ENCODE assay signal across 31 mouse cellular contexts in genomic region chr15:101091551-101091950, GRCm38 (mm10). TPM values are rescaled to one million over a fixed set of nuclear protein-coding genes. Genes with fewer than 3 reads are reported as not detected.
DNase-seq lines count a peak whose midpoint lies in the region; ATAC-seq and TF ChIP-seq lines count a peak whose summit lies in the region.
"Had no signal": no experiment of that assay in that cellular context is flagged by ENCODE, and none has a peak within 500 bp of the region (broad histone marks: within the 10 kb centered on the region; RNA-seq: fewer than 3 reads in every experiment).

No protein-coding gene starts in this region.

- H3K9ac ChIP-seq in forebrain, postnatal 0 days, result no peak overlapping the region
- no peak overlapping the region for H3K9ac ChIP-seq in hindbrain, embryonic 12.5 days
- no peak overlapping the region for H3K9ac ChIP-seq in hindbrain, postnatal 0 days (replicated peaks; ENCODE audit: low read length)
- H3K9ac ChIP-seq in midbrain, embryonic 11.5 days (ENCODE audit: low read length), result no peak overlapping the region
- H3K9ac ChIP-seq in midbrain, embryonic 16.5 days (ENCODE audit: low read depth, low read length), result no peak overlapping the region
- H3K9ac ChIP-seq in limb, embryonic 12.5 days (replicated peaks), result no peak overlapping the region
- H3K9ac ChIP-seq: embryonic facial prominence, embryonic 12.5 days; embryonic facial prominence, embryonic 15.5 days; forebrain, embryonic 15.5 days; hindbrain, embryonic 15.5 days; intestine, embryonic 15.5 days had no signal

- DNase-seq in forebrain, embryonic 10.5 days (ENCODE audit: extremely low spot score, low spot score), result no peak
- DNase-seq in forebrain, postnatal 0 days, result no peak
- DNase-seq in hindbrain, postnatal 0 days (ENCODE audit: low spot score), result no peak
- peak; percentile 75 for DNase-seq in midbrain, embryonic 11.5 days (ENCODE audit: low spot score, missing footprints)
- DNase-seq: adrenal gland, adult 8-10 months; adrenal gland, postnatal 25 days; cerebellum, adult 11-12 months; cerebellum, adult 8-10 months; cerebellum, postnatal 14 days; gastrocnemius, postnatal 10 days; gastrocnemius, postnatal 36 days had no signal

- H3K4me2 ChIP-seq in forebrain, postnatal 0 days (ENCODE audit: low read depth), result no peak overlapping the region
- no peak overlapping the region for H3K4me2 ChIP-seq in hindbrain, embryonic 12.5 days (replicated peaks)
- H3K4me2 ChIP-seq in hindbrain, postnatal 0 days (ENCODE audit: low read depth, low read length), result no peak overlapping the region
- H3K4me2 ChIP-seq in midbrain, embryonic 11.5 days, result no peak overlapping the region
- no peak overlapping the region for H3K4me2 ChIP-seq in midbrain, embryonic 16.5 days (ENCODE audit: low read length)
- H3K4me2 ChIP-seq in limb, embryonic 12.5 days, result no peak overlapping the region
- H3K4me2 ChIP-seq: embryonic facial prominence, embryonic 12.5 days; embryonic facial prominence, embryonic 15.5 days; forebrain, embryonic 12.5 days; forebrain, embryonic 15.5 days; heart, embryonic 11.5 days; hindbrain, embryonic 15.5 days; intestine, embryonic 15.5 days had no signal

- peak overlapping the region; percentile 76 for H3K27ac ChIP-seq in forebrain, embryonic 10.5 days
- H3K27ac ChIP-seq in forebrain, postnatal 0 days (ENCODE audit: low read depth, low read length), result no peak overlapping the region
- peak overlapping the region; percentile 82 for H3K27ac ChIP-seq in hindbrain, embryonic 12.5 days
- no peak overlapping the region for H3K27ac ChIP-seq in hindbrain, postnatal 0 days
- no peak overlapping the region for H3K27ac ChIP-seq in midbrain, embryonic 11.5 days (ENCODE audit: low read depth, low read length)
- H3K27ac ChIP-seq in midbrain, embryonic 16.5 days (ENCODE audit: low read length), result no peak overlapping the region
- H3K27ac ChIP-seq in limb, embryonic 12.5 days, result peak overlapping the region; percentile 88; the same call in 1 of the 2 replicates
- H3K27ac ChIP-seq: embryonic facial prominence, embryonic 15.5 days; forebrain, embryonic 15.5 days; intestine, embryonic 15.5 days had no signal

- peaks cover 62% of the 10 kb centered on the region for H3K4me1 ChIP-seq in forebrain, embryonic 10.5 days
- H3K4me1 ChIP-seq in forebrain, postnatal 0 days (ENCODE audit: insufficient read depth), result 0 out of 2 replicates have a peak, but pooled peaks cover 6% of the 10 kb centered on the region
- peaks cover 38% of the 10 kb centered on the region for H3K4me1 ChIP-seq in hindbrain, embryonic 12.5 days
- peaks cover 8% of the 10 kb centered on the region; the same call in 1 of the 2 replicates for H3K4me1 ChIP-seq in hindbrain, postnatal 0 days (ENCODE audit: insufficient read depth, low read length)
- peaks cover 22% of the 10 kb centered on the region for H3K4me1 ChIP-seq in midbrain, embryonic 11.5 days (ENCODE audit: control insufficient read depth, insufficient read depth, low read length)
- H3K4me1 ChIP-seq in midbrain, embryonic 16.5 days (ENCODE audit: control insufficient read depth, insufficient read depth, low read length), result peaks cover 18% of the 10 kb centered on the region
- peaks cover 39% of the 10 kb centered on the region for H3K4me1 ChIP-seq in limb, embryonic 12.5 days (replicated peaks)

- no peaks in the 10 kb centered on the region for H3K36me3 ChIP-seq in forebrain, embryonic 10.5 days (replicated peaks)
- no peaks in the 10 kb centered on the region for H3K36me3 ChIP-seq in forebrain, postnatal 0 days (ENCODE audit: insufficient read depth)
- no peaks in the 10 kb centered on the region for H3K36me3 ChIP-seq in hindbrain, embryonic 12.5 days
- H3K36me3 ChIP-seq in hindbrain, postnatal 0 days (ENCODE audit: insufficient read depth, low read length), result no peaks in the 10 kb centered on the region
- no peaks in the 10 kb centered on the region for H3K36me3 ChIP-seq in midbrain, embryonic 11.5 days (ENCODE audit: control insufficient read depth, insufficient read depth, low read length)
- no peaks in the 10 kb centered on the region for H3K36me3 ChIP-seq in midbrain, embryonic 16.5 days (ENCODE audit: control insufficient read depth, insufficient read depth, low read length)
- H3K36me3 ChIP-seq in limb, embryonic 12.5 days, result no peaks in the 10 kb centered on the region
- H3K36me3 ChIP-seq: embryonic facial prominence, embryonic 12.5 days; embryonic facial prominence, embryonic 15.5 days; forebrain, embryonic 12.5 days; forebrain, embryonic 15.5 days; hindbrain, embryonic 15.5 days; intestine, embryonic 15.5 days had no signal

- peaks cover 66% of the 10 kb centered on the region for H3K27me3 ChIP-seq in forebrain, embryonic 10.5 days (ENCODE audit: poor library complexity, severe bottlenecking)
- H3K27me3 ChIP-seq in forebrain, postnatal 0 days (ENCODE audit: insufficient read depth, low read length), result no peaks in the 10 kb centered on the region
- H3K27me3 ChIP-seq in hindbrain, embryonic 12.5 days, result no peaks in the 10 kb centered on the region
- H3K27me3 ChIP-seq in hindbrain, postnatal 0 days (ENCODE audit: insufficient read depth, low read length), result no peaks in the 10 kb centered on the region
- H3K27me3 ChIP-seq in midbrain, embryonic 11.5 days (ENCODE audit: control insufficient read depth, insufficient read depth, low read length), result peaks cover 3% of the 10 kb centered on the region; the same call in 1 of the 2 replicates
- H3K27me3 ChIP-seq in midbrain, embryonic 16.5 days (ENCODE audit: control insufficient read depth, insufficient read depth, low read depth, low read length), result no peaks in the 10 kb centered on the region
- H3K27me3 ChIP-seq in limb, embryonic 12.5 days, result no peaks in the 10 kb centered on the region
- H3K27me3 ChIP-seq: embryonic facial prominence, embryonic 12.5 days; embryonic facial prominence, embryonic 15.5 days; forebrain, embryonic 15.5 days; hindbrain, embryonic 15.5 days; intestine, embryonic 15.5 days had no signal

- no peak overlapping the region for H3K4me3 ChIP-seq in forebrain, embryonic 10.5 days
- no peak overlapping the region for H3K4me3 ChIP-seq in forebrain, postnatal 0 days (ENCODE audit: low read depth, low read length)
- no peak overlapping the region for H3K4me3 ChIP-seq in hindbrain, embryonic 12.5 days
- no peak overlapping the region for H3K4me3 ChIP-seq in hindbrain, postnatal 0 days (ENCODE audit: low read length)
- H3K4me3 ChIP-seq in midbrain, embryonic 11.5 days (ENCODE audit: low read depth, low read length), result no peak overlapping the region
- H3K4me3 ChIP-seq in midbrain, embryonic 16.5 days (ENCODE audit: low read depth, low read length), result no peak overlapping the region
- H3K4me3 ChIP-seq in limb, embryonic 12.5 days (replicated peaks), result no peak overlapping the region
- H3K4me3 ChIP-seq: embryonic facial prominence, embryonic 12.5 days; embryonic facial prominence, embryonic 15.5 days; forebrain, embryonic 12.5 days; forebrain, embryonic 15.5 days; hindbrain, embryonic 15.5 days; intestine, embryonic 15.5 days had no signal

- TF ChIP-seq CTCF in forebrain, postnatal 0 days (IDR thresholded peaks at IDR 0.05; ENCODE audit: low read depth), result no peak
- TF ChIP-seq CTCF in hindbrain, postnatal 0 days (IDR thresholded peaks at IDR 0.05; ENCODE audit: low read depth), result no peak

- H3K9me3 ChIP-seq in forebrain, embryonic 10.5 days, result no peaks in the 10 kb centered on the region
- H3K9me3 ChIP-seq in forebrain, postnatal 0 days (ENCODE audit: low read length), result no peaks in the 10 kb centered on the region
- H3K9me3 ChIP-seq in hindbrain, embryonic 12.5 days (replicated peaks), result no peaks in the 10 kb centered on the region
- H3K9me3 ChIP-seq in hindbrain, postnatal 0 days (ENCODE audit: low read length), result no peaks in the 10 kb centered on the region
- no peaks in the 10 kb centered on the region for H3K9me3 ChIP-seq in midbrain, embryonic 11.5 days (ENCODE audit: control insufficient read depth, low read length)
- no peaks in the 10 kb centered on the region for H3K9me3 ChIP-seq in midbrain, embryonic 16.5 days (replicated peaks; ENCODE audit: control insufficient read depth, low read length, poor library complexity, severe bottlenecking)
- no peaks in the 10 kb centered on the region for H3K9me3 ChIP-seq in limb, embryonic 12.5 days
- H3K9me3 ChIP-seq: embryonic facial prominence, embryonic 12.5 days; embryonic facial prominence, embryonic 15.5 days; forebrain, embryonic 12.5 days; forebrain, embryonic 15.5 days; hindbrain, embryonic 15.5 days; intestine, embryonic 15.5 days had no signal

- ATAC-seq in forebrain, postnatal 0 days, result no peak
- no peak for ATAC-seq in hindbrain, embryonic 12.5 days (ENCODE audit: low FRiP score)
- ATAC-seq in hindbrain, postnatal 0 days, result no peak
- no peak for ATAC-seq in midbrain, embryonic 11.5 days (ENCODE audit: low FRiP score)
- ATAC-seq in midbrain, embryonic 16.5 days, result no peak
- ATAC-seq in limb, embryonic 12.5 days (ENCODE audit: insufficient number of reproducible peaks, insufficient read depth, low FRiP score, low TSS enrichment, low read depth), result no peak
- no peak for ATAC-seq in monocyte, adult 5-6 weeks (replicated peaks; ENCODE audit: insufficient number of reproducible peaks, low FRiP score, low TSS enrichment, poor library complexity, severe bottlenecking)
- ATAC-seq: activated CD4-positive, CD25-positive, alpha-beta regulatory T cell, adult 4 months; forebrain, embryonic 15.5 days had no signal

- 93% methylated on average over 8 of the region's 8 CpGs for WGBS in forebrain, embryonic 10.5 days
- 96% methylated on average over 8 of the region's 8 CpGs for WGBS in forebrain, postnatal 0 days
- WGBS in hindbrain, embryonic 12.5 days, result 92% methylated on average over 8 of the region's 8 CpGs
- WGBS in hindbrain, postnatal 0 days, result 96% methylated on average over 8 of the region's 8 CpGs
- WGBS in midbrain, embryonic 11.5 days, result 88% methylated on average over 8 of the region's 8 CpGs
- 94% methylated on average over 8 of the region's 8 CpGs for WGBS in midbrain, embryonic 16.5 days
- WGBS in limb, embryonic 12.5 days, result 88% methylated on average over 8 of the region's 8 CpGs

RNA-seq across cellular contexts. Expression of gene Fignl2, which starts 13.2 kb away (rescaled TPM):
- 0.80 and 0.82 TPM in 2 replicates for polyA plus RNA-seq in forebrain, embryonic 10.5 days (2016; fragmentation: Nextera tagmentation; extraction: Ambion mirVana)
- 0.85 and 1.3 TPM in 2 replicates for total RNA-seq in forebrain, postnatal 0 days (2014; rRNA removed)
- polyA plus RNA-seq in forebrain, postnatal 0 days (2015; fragmentation: Nextera tagmentation; extraction: Ambion mirVana), result 0.06 TPM in 1 of 2 replicates, not detected in the other
- 0.41 and 0.44 TPM in 2 replicates for polyA plus RNA-seq in hindbrain, embryonic 12.5 days (2016; fragmentation: Nextera tagmentation; extraction: Ambion mirVana)
- 2.3 and 4.0 TPM in 2 replicates for total RNA-seq in hindbrain, postnatal 0 days (2014; rRNA removed)
- 0.10 and 0.11 TPM in 2 replicates for polyA plus RNA-seq in hindbrain, postnatal 0 days (2015; fragmentation: Nextera tagmentation; extraction: Ambion mirVana)
- 1.0 and 1.4 TPM in 2 replicates for polyA plus RNA-seq in midbrain, embryonic 11.5 days (2014; fragmentation: Nextera tagmentation; extraction: Ambion mirVana)
- polyA plus RNA-seq in midbrain, embryonic 16.5 days (2015; fragmentation: Nextera tagmentation; extraction: Ambion mirVana), result 0.04 TPM in 1 of 2 replicates, not detected in the other
- 0.38 and 0.56 TPM in 2 replicates for polyA plus RNA-seq in limb, embryonic 12.5 days (2016; fragmentation: Nextera tagmentation; extraction: Ambion mirVana)
- total RNA-seq in monocyte, adult 5-6 weeks (2017), result 0.57 TPM in 1 of 3 replicates, not detected in the others
- total RNA-seq: granulocyte monocyte progenitor cell, adult 5-6 weeks had no signal
- polyA plus RNA-seq: activated CD4-positive, CD25-positive, alpha-beta regulatory T cell, adult 4 months; forebrain, embryonic 15.5 days had no signal

RNA-seq across cellular contexts. Expression of gene Ankrd33, which starts 24.0 kb away (rescaled TPM):
- polyA plus RNA-seq in forebrain, embryonic 10.5 days (2016; fragmentation: Nextera tagmentation; extraction: Ambion mirVana), result not detected in 2 replicates
- not detected in 2 replicates for total RNA-seq in forebrain, postnatal 0 days (2014; rRNA removed)
- polyA plus RNA-seq in forebrain, postnatal 0 days (2015; fragmentation: Nextera tagmentation; extraction: Ambion mirVana), result not detected in 2 replicates
- polyA plus RNA-seq in hindbrain, embryonic 12.5 days (2016; fragmentation: Nextera tagmentation; extraction: Ambion mirVana), result not detected in 2 replicates
- not detected in 2 replicates for total RNA-seq in hindbrain, postnatal 0 days (2014; rRNA removed)
- polyA plus RNA-seq in hindbrain, postnatal 0 days (2015; fragmentation: Nextera tagmentation; extraction: Ambion mirVana), result not detected in 2 replicates
- polyA plus RNA-seq in midbrain, embryonic 11.5 days (2014; fragmentation: Nextera tagmentation; extraction: Ambion mirVana), result not detected in 2 replicates
- not detected in 2 replicates for polyA plus RNA-seq in midbrain, embryonic 16.5 days (2015; fragmentation: Nextera tagmentation; extraction: Ambion mirVana)
- polyA plus RNA-seq in limb, embryonic 12.5 days (2016; fragmentation: Nextera tagmentation; extraction: Ambion mirVana), result not detected in 2 replicates
- not detected in 3 replicates for total RNA-seq in monocyte, adult 5-6 weeks (2017)
- total RNA-seq: ES-E14; gastrocnemius, adult 18-20 months; gastrocnemius, postnatal 10 days; gastrocnemius, postnatal 36 days; granulocyte monocyte progenitor cell, adult 5-6 weeks; heart, adult 8-10 months; heart, postnatal 25 days had no signal
- polyA plus RNA-seq: activated CD4-positive, CD25-positive, alpha-beta regulatory T cell, adult 4 months; brain, embryonic 14.5 days; embryonic facial prominence, embryonic 12.5 days; embryonic facial prominence, embryonic 15.5 days; forebrain, embryonic 12.5 days; forebrain, embryonic 15.5 days; heart, embryonic 11.5 days; heart, embryonic 14.5 days; heart, postnatal 0 days; hindbrain, embryonic 15.5 days; intestine, embryonic 15.5 days had no signal

RNA-seq across cellular contexts. Expression of gene Acvrl1, which starts 36.8 kb away (rescaled TPM):
- polyA plus RNA-seq in forebrain, embryonic 10.5 days (2016; fragmentation: Nextera tagmentation; extraction: Ambion mirVana), result 8.0 and 8.1 TPM in 2 replicates
- total RNA-seq in forebrain, postnatal 0 days (2014; rRNA removed), result 8.7 and 10.7 TPM in 2 replicates
- polyA plus RNA-seq in forebrain, postnatal 0 days (2015; fragmentation: Nextera tagmentation; extraction: Ambion mirVana), result 5.8 and 6.0 TPM in 2 replicates
- 11.6 TPM in 2 replicates for polyA plus RNA-seq in hindbrain, embryonic 12.5 days (2016; fragmentation: Nextera tagmentation; extraction: Ambion mirVana)
- total RNA-seq in hindbrain, postnatal 0 days (2014; rRNA removed), result 16.8 and 21.6 TPM in 2 replicates
- polyA plus RNA-seq in hindbrain, postnatal 0 days (2015; fragmentation: Nextera tagmentation; extraction: Ambion mirVana), result 7.0 and 7.3 TPM in 2 replicates
- polyA plus RNA-seq in midbrain, embryonic 11.5 days (2014; fragmentation: Nextera tagmentation; extraction: Ambion mirVana), result 4.2 and 5.0 TPM in 2 replicates
- polyA plus RNA-seq in midbrain, embryonic 16.5 days (2015; fragmentation: Nextera tagmentation; extraction: Ambion mirVana), result 8.0 and 10.6 TPM in 2 replicates
- polyA plus RNA-seq in limb, embryonic 12.5 days (2016; fragmentation: Nextera tagmentation; extraction: Ambion mirVana), result 7.3 and 7.4 TPM in 2 replicates
- total RNA-seq in monocyte, adult 5-6 weeks (2017), result 8.5 to 20.0 TPM (median 11.2 TPM) in 3 replicates

RNA-seq across cellular contexts. Expression of gene Gm47841, which starts 44.4 kb away (rescaled TPM):
- polyA plus RNA-seq in forebrain, embryonic 10.5 days (2016; fragmentation: Nextera tagmentation; extraction: Ambion mirVana), result not detected in 2 replicates
- not detected in 2 replicates for total RNA-seq in forebrain, postnatal 0 days (2014; rRNA removed)
- polyA plus RNA-seq in forebrain, postnatal 0 days (2015; fragmentation: Nextera tagmentation; extraction: Ambion mirVana), result not detected in 2 replicates
- polyA plus RNA-seq in hindbrain, embryonic 12.5 days (2016; fragmentation: Nextera tagmentation; extraction: Ambion mirVana), result not detected in 2 replicates
- total RNA-seq in hindbrain, postnatal 0 days (2014; rRNA removed), result not detected in 2 replicates
- not detected in 2 replicates for polyA plus RNA-seq in hindbrain, postnatal 0 days (2015; fragmentation: Nextera tagmentation; extraction: Ambion mirVana)
- not detected in 2 replicates for polyA plus RNA-seq in midbrain, embryonic 11.5 days (2014; fragmentation: Nextera tagmentation; extraction: Ambion mirVana)
- not detected in 2 replicates for polyA plus RNA-seq in midbrain, embryonic 16.5 days (2015; fragmentation: Nextera tagmentation; extraction: Ambion mirVana)
- polyA plus RNA-seq in limb, embryonic 12.5 days (2016; fragmentation: Nextera tagmentation; extraction: Ambion mirVana), result not detected in 2 replicates
- total RNA-seq in monocyte, adult 5-6 weeks (2017), result not detected in 3 replicates
- total RNA-seq: adrenal gland, postnatal 25 days; ES-E14; gastrocnemius, adult 18-20 months; gastrocnemius, postnatal 10 days; gastrocnemius, postnatal 36 days; granulocyte monocyte progenitor cell, adult 5-6 weeks; heart, postnatal 25 days had no signal
- polyA plus RNA-seq: activated CD4-positive, CD25-positive, alpha-beta regulatory T cell, adult 4 months; brain, embryonic 14.5 days; embryonic facial prominence, embryonic 12.5 days; embryonic facial prominence, embryonic 15.5 days; forebrain, embryonic 12.5 days; forebrain, embryonic 15.5 days; heart, embryonic 11.5 days; heart, embryonic 14.5 days; heart, postnatal 0 days; hindbrain, embryonic 15.5 days; intestine, embryonic 15.5 days had no signal

Comparison
In these comparisons a context has a peak if more than half of its experiments do, and no peak if none do; other contexts are left out.
1. H3K27ac ChIP-seq: peak in forebrain, embryonic 10.5 days (single experiment), hindbrain, embryonic 12.5 days (single experiment) and limb, embryonic 12.5 days (single experiment); none in forebrain, postnatal 0 days (single experiment), hindbrain, postnatal 0 days (single experiment), midbrain, embryonic 11.5 days (single experiment) and midbrain, embryonic 16.5 days (single experiment).